Mouse (Mus musculus) liver, embryonic 13.5 days (tissue): ENCODE data around the gene 6720489N17Rik. TPM values are rescaled to one million over a fixed set of nuclear protein-coding genes. Genes with fewer than 3 reads are reported as not detected.
"Not testable (repeated sequence)": the region's sequence is repeated elsewhere in the genome, so short reads cannot be mapped to it uniquely, and the experiment has no call there.

Experiments used
- ATAC-seq: fragments of 200-750 bp; cut with Nextera tagmentation; 2 replicates; pipeline ENCODE4 v1.8.0; 2017; ENCODE audit warnings: low read depth, mild to moderate bottlenecking, moderate number of reproducible peaks, moderate library complexity
- DNase-seq: peaks from one replicate; pipeline ENCODE4 v3.0.0; 2022
- H3K27ac ChIP-seq: fragments of 300-500 bp; sonication (generic); 2 replicates; pipeline ENCODE4 v1.5.1; 2015; ENCODE audit warnings: moderate library complexity, mild to moderate bottlenecking, inconsistent platforms
- H3K27me3 ChIP-seq: fragments of 300-500 bp; sonication (generic); 2 replicates; pipeline ENCODE4 v1.6.1; 2015; ENCODE audit warnings: mild to moderate bottlenecking, inconsistent platforms
- H3K36me3 ChIP-seq: fragments of 300-500 bp; sonication (generic); 2 replicates; pipeline ENCODE4 v1.6.1; 2015; ENCODE audit warnings: mild to moderate bottlenecking, inconsistent platforms
- H3K4me1 ChIP-seq: fragments of 300-500 bp; sonication (generic); replicated peaks from 2 replicates; pipeline ENCODE4 v1.6.1; 2015; ENCODE audit warnings: inconsistent platforms
- H3K4me2 ChIP-seq: fragments of 300-500 bp; sonication (generic); 2 replicates; pipeline ENCODE4 v1.6.1; 2015; ENCODE audit warnings: inconsistent platforms, mild to moderate bottlenecking, moderate library complexity
- H3K4me3 ChIP-seq: fragments of 300-500 bp; sonication (generic); replicated peaks from 2 replicates; pipeline ENCODE4 v1.5.1; 2015; ENCODE audit warnings: mild to moderate bottlenecking, inconsistent platforms
- H3K9ac ChIP-seq: fragments of 300-500 bp; sonication (generic); 2 replicates; pipeline ENCODE4 v1.6.1; 2015; ENCODE audit warnings: mild to moderate bottlenecking, inconsistent platforms
- H3K9me3 ChIP-seq: fragments of 300-500 bp; sonication (generic); replicated peaks from 2 replicates; pipeline ENCODE4 v1.6.1; 2016; ENCODE audit warnings: inconsistent platforms
- WGBS: fragments of 180-500 bp; shearing (Covaris S2); methylation state at CpG from one replicate; pipeline ENCODE4 v1.1.7; 2015; ENCODE audit not compliant: insufficient replicate concordance; 5-methylcytosine and 5-hydroxymethylcytosine counted together
- polyA plus RNA-seq: library from polyadenylated mRNA; unstranded; fragments of >200 nt; fragmentation: Nextera tagmentation; extraction: Ambion mirVana; gene quantifications from 2 replicates; pipeline ENCODE4 v1.2.1, GENCODE M21; 2015

6720489N17Rik gene
- 3.0 and 3.1 TPM in 2 replicates for polyA plus RNA-seq

DNA sequence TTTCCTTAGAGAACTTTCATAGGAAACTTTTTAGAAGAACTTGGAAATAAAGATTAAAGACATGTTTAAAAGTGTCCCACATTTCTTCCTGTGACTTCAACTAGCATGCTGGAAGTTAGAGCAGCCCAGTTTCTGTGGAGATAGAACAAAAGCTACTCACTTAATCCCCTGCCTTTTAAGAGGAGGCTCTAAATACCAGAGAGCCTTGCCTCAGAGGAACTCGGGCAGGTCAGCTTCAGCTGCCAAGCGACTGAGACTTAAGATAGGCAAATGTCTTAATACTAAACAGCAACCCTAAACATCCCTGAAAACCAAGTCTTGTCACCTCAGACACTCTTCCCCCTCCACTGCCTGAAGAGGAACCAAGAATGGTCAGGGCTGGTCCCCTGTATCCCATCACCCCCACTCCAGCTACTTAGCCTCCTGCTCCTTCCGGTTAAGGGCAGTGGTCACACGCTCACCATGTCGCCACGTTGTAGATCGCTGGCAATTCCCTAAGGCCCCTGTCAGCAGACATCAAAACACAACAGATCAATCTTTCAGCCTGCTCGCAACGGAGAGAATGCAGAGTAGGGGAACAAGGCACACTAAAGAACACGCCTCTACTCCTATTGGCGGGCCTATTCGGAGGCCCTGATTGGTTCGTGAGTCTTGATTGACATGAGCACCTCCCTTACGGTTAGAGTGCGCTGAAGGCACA, at the start of gene 6720489N17Rik:
Gene 6720489N17Rik (minus strand): TSS at position 606 of the 700 bp plus-strand sequence.
- H3K9ac ChIP-seq, result peak within 1 kb of the TSS; percentile 69
- H3K4me1 ChIP-seq, H3K36me3 ChIP-seq, H3K27me3 ChIP-seq, H3K27ac ChIP-seq, H3K9me3 ChIP-seq: not testable (repeated sequence)
- DNase-seq (peak; percentile 61), ATAC-seq (peak; percentile 100)
- under 1% methylated on average over 15 of the region's 15 CpGs for WGBS
- peak within 1 kb of the TSS; percentile 60 for H3K4me3 ChIP-seq
- peak within 1 kb of the TSS; percentile 65 for H3K4me2 ChIP-seq

- DNase-seq, result no peak
- Histone ChIP-seq H3K4me2 (peak overlapping the region; percentile 68), H3K9ac (no peak overlapping the region), H3K27me3 (no peaks in the 10 kb centered on the region), H3K27ac (no peak overlapping the region), H3K4me3 (peak overlapping the region; percentile 61), H3K9me3 (no peaks in the 10 kb centered on the region), H3K36me3 (no peaks in the 10 kb centered on the region), H3K4me1 (no peaks in the 10 kb centered on the region; the same call in 1 of the 2 replicates)
- ATAC-seq, result peak; percentile 80
- 15% methylated on average over 8 of the region's 8 CpGs for WGBS
These were observed 29.4 kb upstream of the 6720489N17Rik start for GRCm38 (mm10) chr13:62653369-62653743.

DNA sequence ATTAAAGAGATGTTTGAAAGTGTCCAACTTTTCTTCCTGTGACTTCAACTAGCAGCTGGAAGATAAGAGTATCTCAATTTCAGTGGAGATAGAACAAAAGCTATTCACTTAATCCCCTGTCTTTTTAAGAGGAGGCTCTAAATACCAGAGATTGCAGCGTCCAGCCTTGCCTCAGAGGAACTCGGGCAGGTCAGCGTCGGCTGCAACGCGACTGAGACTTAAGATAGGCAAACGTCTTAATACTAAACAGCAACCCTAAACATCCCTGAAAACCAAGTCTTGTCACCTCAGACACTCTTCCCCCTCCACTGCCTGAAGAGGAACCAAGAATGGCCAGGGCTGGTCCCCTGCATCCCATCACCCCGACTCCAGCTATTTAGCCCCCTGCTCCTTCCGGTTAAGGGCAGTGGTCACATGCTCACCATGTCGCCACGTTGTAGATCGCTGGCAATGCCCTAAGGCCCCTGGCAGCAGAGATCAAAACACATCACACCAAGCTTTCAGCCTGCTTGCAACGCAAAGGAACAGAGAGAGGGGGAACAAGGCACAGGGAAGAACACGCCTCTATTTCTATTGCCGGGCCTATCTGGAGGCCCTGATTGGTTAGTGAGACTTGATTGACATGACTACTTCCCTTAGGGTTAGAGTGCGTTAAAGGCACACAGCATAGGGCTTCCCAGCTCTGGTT, 28.8 kb upstream of the 6720489N17Rik start:
- Histone ChIP-seq H3K9ac (peak overlapping the region; percentile 54), H3K4me2 (peak overlapping the region; percentile 68), H3K4me3 (peak overlapping the region; percentile 61)
- under 1% methylated on average over 16 of the region's 16 CpGs for WGBS
- not testable (repeated sequence) for H3K4me1 ChIP-seq, H3K9me3 ChIP-seq, H3K27ac ChIP-seq, H3K36me3 ChIP-seq, H3K27me3 ChIP-seq
- DNase-seq (peak; percentile 49), ATAC-seq (peak; percentile 99)

- not testable (repeated sequence) for H3K4me3 ChIP-seq, H3K4me1 ChIP-seq, ATAC-seq, H3K4me2 ChIP-seq, H3K27me3 ChIP-seq, H3K27ac ChIP-seq, H3K9ac ChIP-seq, H3K36me3 ChIP-seq, H3K9me3 ChIP-seq
- WGBS, result 31% methylated on average over 1 of the region's 1 CpGs
- DNase-seq, result peak; percentile 5
These were observed 3.1 kb upstream of the 6720489N17Rik start for GRCm38 (mm10) chr13:62627071-62627470.

- peak; percentile 73 for ATAC-seq
- Histone ChIP-seq H3K9ac (peak overlapping the region; percentile 69), H3K4me2 (peak overlapping the region; percentile 65), H3K4me3 (peak overlapping the region; percentile 60)
- 9% methylated on average over 7 of the region's 7 CpGs for WGBS
- H3K4me1 ChIP-seq, H3K27ac ChIP-seq, H3K9me3 ChIP-seq, H3K27me3 ChIP-seq, DNase-seq, H3K36me3 ChIP-seq: not testable (repeated sequence)
These were observed 289 bp upstream of the 6720489N17Rik start for GRCm38 (mm10) chr13:62624277-62624665.

DNA sequence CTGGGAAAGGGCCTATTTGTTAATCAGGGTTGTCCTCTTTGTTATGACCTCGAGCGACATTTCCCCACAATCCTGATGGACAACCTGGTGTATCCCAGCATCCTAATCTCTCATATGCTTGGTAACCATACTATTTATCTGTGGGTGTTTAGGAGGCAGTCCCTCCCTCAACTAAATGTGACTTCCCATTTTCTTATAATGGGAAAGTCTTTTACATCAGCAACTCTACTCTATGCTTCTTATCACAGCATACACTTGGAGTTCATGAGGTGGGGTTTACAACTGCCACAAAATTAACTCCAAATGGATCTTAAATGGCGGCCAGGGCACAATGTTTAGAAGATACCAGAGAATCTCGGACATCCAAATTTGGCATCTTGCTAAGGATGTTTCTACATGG, 6.5 kb downstream of the 6720489N17Rik start:
- H3K4me3 ChIP-seq, ATAC-seq, H3K4me1 ChIP-seq, H3K4me2 ChIP-seq, H3K27me3 ChIP-seq, DNase-seq, H3K9me3 ChIP-seq, H3K36me3 ChIP-seq, H3K9ac ChIP-seq, H3K27ac ChIP-seq: not testable (repeated sequence)
- WGBS, result 68% methylated on average over 4 of the region's 4 CpGs

GRCm38 (mm10) chr13:62571099-62571498, 52.9 kb downstream of the 6720489N17Rik start, which contains the start of gene Zfp934:
Gene Zfp934 (minus strand): TSS chr13:62571199.
- DNase-seq, ATAC-seq: not testable (repeated sequence)

GRCm38 (mm10) chr13:62561696-62562095, 62.3 kb downstream of the 6720489N17Rik start:
- not testable (repeated sequence) for H3K27me3 ChIP-seq, H3K4me2 ChIP-seq, H3K9ac ChIP-seq, H3K4me3 ChIP-seq, H3K36me3 ChIP-seq, ATAC-seq, H3K27ac ChIP-seq, DNase-seq, H3K4me1 ChIP-seq, H3K9me3 ChIP-seq
- WGBS, result 17% methylated on average over 1 of the region's 1 CpGs

More at GRCm38 (mm10) chr13:62571099-62571498, 52.9 kb downstream of the 6720489N17Rik start, which contains the start of gene Zfp934:
- not testable (repeated sequence) for H3K4me3 ChIP-seq, H3K9me3 ChIP-seq, H3K9ac ChIP-seq, H3K27ac ChIP-seq, H3K4me2 ChIP-seq, H3K4me1 ChIP-seq, H3K27me3 ChIP-seq, H3K36me3 ChIP-seq
- 63% methylated on average over 3 of the region's 6 CpGs for WGBS

DNA sequence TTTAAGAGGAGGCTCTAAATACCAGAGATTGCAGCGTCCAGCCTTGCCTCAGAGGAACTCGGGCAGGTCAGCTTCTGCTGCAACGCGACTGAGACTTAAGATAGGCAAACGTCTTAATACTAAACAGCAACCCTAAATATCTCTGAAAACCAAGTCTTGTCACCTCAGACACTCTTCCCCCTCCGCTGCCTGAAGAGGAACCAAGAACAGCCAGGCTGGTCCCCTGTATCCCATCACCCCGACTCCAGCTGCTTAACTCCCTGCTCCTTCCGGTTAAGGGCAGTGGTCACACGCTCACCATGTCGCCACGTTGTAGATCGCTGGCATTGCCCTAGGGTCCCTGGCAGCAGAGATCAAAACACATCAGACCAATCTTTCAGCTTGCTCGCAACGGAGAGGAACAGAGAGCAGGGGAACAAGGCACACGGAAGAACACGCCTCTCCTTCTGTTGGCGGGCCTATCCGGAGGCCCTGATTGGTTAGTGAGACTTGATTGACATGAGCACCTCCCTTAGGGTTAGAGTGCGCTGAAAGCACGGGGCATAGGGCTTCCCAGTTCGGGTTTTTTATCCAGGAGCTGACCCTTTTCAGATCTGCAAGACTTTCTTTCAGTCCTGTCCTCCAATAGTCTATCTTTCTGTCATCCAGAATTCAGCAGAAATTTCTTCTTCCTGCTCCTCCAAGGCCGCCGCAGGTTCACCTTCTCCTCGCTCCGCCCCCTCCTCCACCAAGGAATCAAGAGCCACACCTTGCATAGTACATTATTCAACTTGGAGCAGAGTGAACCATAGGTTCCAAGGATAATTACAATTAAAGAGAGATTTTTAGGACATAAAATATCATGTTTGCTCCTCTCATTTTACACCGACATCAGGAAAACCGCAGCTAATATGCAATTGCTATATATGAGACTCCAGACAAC, 65.5 kb downstream of the 6720489N17Rik start, which contains the start of gene Zfp935:
Gene Zfp935 (minus strand): TSS at position 323 of the 922 bp plus-strand sequence.
- DNase-seq (peak; percentile 72), ATAC-seq (peak; percentile 74; the same call in 1 of the 2 replicates)
- not testable (repeated sequence) for H3K9me3 ChIP-seq, H3K4me1 ChIP-seq, H3K27ac ChIP-seq, H3K27me3 ChIP-seq
- Histone ChIP-seq H3K9ac (peak within 1 kb of the TSS; percentile 72), H3K4me2 (peak within 1 kb of the TSS; percentile 63), H3K36me3 (peaks cover 17% of the 10 kb centered on the region), H3K4me3 (peak within 1 kb of the TSS; percentile 64)
- 3% methylated on average over 27 of the region's 27 CpGs for WGBS
